Mouse (Mus musculus) lung, embryonic 14.5 days (tissue): ENCODE results near the gene Tbc1d22b. TPM values are rescaled to one million over a fixed set of nuclear protein-coding genes. Genes with fewer than 3 reads are reported as not detected.

ENCODE experiments used
- ATAC-seq: fragments of 200-750 bp; cut with Nextera tagmentation; 2 replicates; pipeline ENCODE4 v1.8.0; 2017; ENCODE audit warnings: mild to moderate bottlenecking, moderate TSS enrichment, moderate library complexity; ENCODE audit not compliant: insufficient read depth
- DNase-seq: peaks from one replicate; pipeline ENCODE4 v3.0.0-alpha.2; 2015
- H3K27ac ChIP-seq: fragments of 300-500 bp; sonication (generic); 2 replicates; pipeline ENCODE4 v1.5.1; 2014; ENCODE audit warnings: low read depth, mild to moderate bottlenecking, moderate library complexity
- H3K27me3 ChIP-seq: fragments of 300-500 bp; sonication (generic); 2 replicates; pipeline ENCODE4 v1.6.1; 2014; ENCODE audit warnings: low read length, control low read depth; ENCODE audit not compliant: insufficient read depth
- H3K36me3 ChIP-seq: fragments of 300-500 bp; sonication (generic); 2 replicates; pipeline ENCODE4 v1.6.1; 2014; ENCODE audit warnings: control low read depth; ENCODE audit not compliant: insufficient read depth
- H3K4me1 ChIP-seq: fragments of 300-500 bp; sonication (generic); 2 replicates; pipeline ENCODE4 v1.6.1; 2014; ENCODE audit warnings: antibody characterized with exemption, control low read depth; ENCODE audit not compliant: insufficient read depth
- H3K4me2 ChIP-seq: fragments of 300-500 bp; sonication (generic); 2 replicates; pipeline ENCODE4 v1.6.1; 2014; ENCODE audit warnings: mild to moderate bottlenecking
- H3K4me3 ChIP-seq: fragments of 300-500 bp; sonication (generic); 2 replicates; pipeline ENCODE4 v1.5.1; 2014; ENCODE audit warnings: low read depth, low read length
- H3K9ac ChIP-seq: fragments of 300-500 bp; sonication (generic); 2 replicates; pipeline ENCODE4 v1.6.1; 2014
- H3K9me3 ChIP-seq: fragments of 300-500 bp; sonication (generic); 2 replicates; pipeline ENCODE4 v1.6.1; 2016; ENCODE audit warnings: low read depth, low read length, control low read depth
- CTCF ChIP-seq: IDR thresholded peaks from 2 replicates; pipeline ENCODE4 v1.5.1; 2016; ENCODE audit warnings: antibody characterized with exemption, low read depth
- WGBS: fragments of 180-500 bp; shearing (Covaris S2); extraction: QIAGEN DNeasy Blood & Tissue Kit; methylation state at CpG from one replicate; pipeline ENCODE4 v1.1.7; 2014; 5-methylcytosine and 5-hydroxymethylcytosine counted together
- polyA plus RNA-seq: library from polyadenylated mRNA; unstranded; fragments of >200 nt; fragmentation: Nextera tagmentation; extraction: Ambion mirVana; gene quantifications from 2 replicates; pipeline ENCODE4 v1.2.1, GENCODE M21; 2014

Gene Tbc1d22b
- polyA plus RNA-seq, 1 experiment from 2014 or later = 17.4 TPM

GRCm38 (mm10) chr17:29541419-29541818 is 8.2 kb upstream of the Tbc1d22b start:
- no peak for TF ChIP-seq CTCF
- Histone ChIP-seq H3K4me2 (no peak overlapping the region), H3K9ac (no peak overlapping the region), H3K9me3 (no peaks in the 10 kb centered on the region), H3K27ac (peak overlapping the region; percentile 52; the same call in 1 of the 2 replicates), H3K4me3 (no peak overlapping the region), H3K36me3 (no peaks in the 10 kb centered on the region), H3K4me1 (no peaks in the 10 kb centered on the region), H3K27me3 (no peaks in the 10 kb centered on the region)
- peak; percentile 92 for DNase-seq
- WGBS = 34% methylated on average over 14 of the region's 14 CpGs
- peak; percentile 88 for ATAC-seq

GRCm38 (mm10) chr17:29542831-29543690 is 6.5 kb upstream of the Tbc1d22b start:
- no peaks in the 10 kb centered on the region for H3K4me1 ChIP-seq
- no peak overlapping the region for H3K9ac ChIP-seq
- no peaks in the 10 kb centered on the region for H3K36me3 ChIP-seq
- ATAC-seq = no peak
- H3K27ac ChIP-seq = no peak overlapping the region
- 82% methylated on average over 19 of the region's 19 CpGs for WGBS
- no peak overlapping the region for H3K4me2 ChIP-seq
- DNase-seq = no peak
- H3K4me3 ChIP-seq = no peak overlapping the region
- H3K27me3 ChIP-seq = no peaks in the 10 kb centered on the region
- TF ChIP-seq CTCF = no peak
- H3K9me3 ChIP-seq = no peaks in the 10 kb centered on the region

GRCm38 (mm10) chr17:29544064-29544463 is 5.5 kb upstream of the Tbc1d22b start:
- DNase-seq = no peak
- Histone ChIP-seq H3K9me3 (no peaks in the 10 kb centered on the region), H3K27me3 (no peaks in the 10 kb centered on the region), H3K4me3 (no peak overlapping the region), H3K36me3 (no peaks in the 10 kb centered on the region), H3K4me2 (no peak overlapping the region), H3K27ac (no peak overlapping the region), H3K9ac (no peak overlapping the region), H3K4me1 (no peaks in the 10 kb centered on the region)
- 62% methylated on average over 2 of the region's 2 CpGs for WGBS
- TF ChIP-seq CTCF = 0 out of 2 replicates have a peak, but pooled peaks have one; percentile 8
- ATAC-seq = no peak

- WGBS = 88% methylated on average over 5 of the region's 5 CpGs
Measured at GRCm38 (mm10) chr17:29545241-29545640, 4.3 kb upstream of the Tbc1d22b start.

GRCm38 (mm10) chr17:29548494-29548893 is 1.1 kb upstream of the Tbc1d22b start:
- H3K27ac ChIP-seq = no peak overlapping the region
- no peaks in the 10 kb centered on the region for H3K27me3 ChIP-seq
- H3K4me3 ChIP-seq = no peak overlapping the region
- peaks cover 10% of the 10 kb centered on the region for H3K4me1 ChIP-seq
- no peak overlapping the region for H3K9ac ChIP-seq
- 59% methylated on average over 3 of the region's 3 CpGs for WGBS
- H3K4me2 ChIP-seq = no peak overlapping the region
- H3K9me3 ChIP-seq = no peaks in the 10 kb centered on the region
- H3K36me3 ChIP-seq = no peaks in the 10 kb centered on the region
- DNase-seq (no peak), ATAC-seq (no peak)
- no peak for TF ChIP-seq CTCF

More at GRCm38 (mm10) chr17:29545241-29545640, 4.3 kb upstream of the Tbc1d22b start:
- H3K4me1 ChIP-seq = peaks cover under 1% of the 10 kb centered on the region; the same call in 1 of the 2 replicates
- H3K27ac ChIP-seq = no peak overlapping the region
- no peak overlapping the region for H3K9ac ChIP-seq
- no peak for TF ChIP-seq CTCF
- no peaks in the 10 kb centered on the region for H3K36me3 ChIP-seq
- ATAC-seq (no peak), DNase-seq (no peak)
- no peak overlapping the region for H3K4me2 ChIP-seq
- H3K4me3 ChIP-seq = no peak overlapping the region
- H3K27me3 ChIP-seq = no peaks in the 10 kb centered on the region
- no peaks in the 10 kb centered on the region for H3K9me3 ChIP-seq

DNA sequence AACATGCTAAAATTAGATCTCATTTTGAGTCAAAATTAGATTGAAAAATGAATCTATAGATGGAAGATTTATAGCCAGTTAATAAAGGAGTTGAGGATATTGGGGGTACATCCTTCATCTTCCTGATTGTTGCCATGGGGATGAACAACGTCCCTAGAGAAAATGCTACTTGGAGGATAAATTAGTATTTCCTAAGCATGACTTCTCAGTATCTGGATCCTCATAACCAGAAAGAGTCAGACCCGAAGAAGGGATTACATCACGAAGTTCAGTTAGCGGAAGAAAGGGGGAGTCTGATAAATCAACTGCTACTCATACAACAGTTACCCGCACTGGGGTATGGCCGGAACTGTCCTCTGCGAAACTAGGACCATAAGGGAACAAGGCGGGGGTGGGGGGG is 591 bp upstream of the Tbc1d22b start:
- H3K27ac ChIP-seq = no peak overlapping the region
- ATAC-seq = no peak

DNA sequence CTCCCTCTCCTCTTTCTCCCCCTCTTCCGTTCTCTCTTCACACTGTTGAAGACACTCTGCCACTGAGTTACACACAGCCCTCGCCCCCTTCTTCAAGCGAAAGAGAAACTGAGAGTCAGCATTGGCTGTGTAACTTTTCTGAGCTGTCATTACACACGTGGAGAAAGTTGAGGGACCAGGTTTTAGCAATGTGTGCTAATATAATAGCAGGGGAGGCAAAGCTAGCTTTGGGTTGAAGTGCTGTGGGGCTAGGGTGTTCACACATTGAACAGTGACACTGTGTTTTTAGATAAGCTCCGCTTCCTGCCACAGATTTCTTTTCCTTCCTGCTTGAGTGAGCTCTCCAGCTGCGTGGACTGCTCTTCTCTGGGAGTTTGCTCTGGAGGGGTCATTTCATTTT is 1.4 kb downstream of the Tbc1d22b start:
- ATAC-seq = no peak
- no peaks in the 10 kb centered on the region for H3K27me3 ChIP-seq
- no peaks in the 10 kb centered on the region for H3K36me3 ChIP-seq
- TF ChIP-seq CTCF = no peak
- H3K27ac ChIP-seq = no peak overlapping the region
- H3K4me1 ChIP-seq = peaks cover 10% of the 10 kb centered on the region
- no peak overlapping the region for H3K9ac ChIP-seq
- H3K4me3 ChIP-seq = no peak overlapping the region
- H3K4me2 ChIP-seq = peak overlapping the region; percentile 87
- 39% methylated on average over 6 of the region's 6 CpGs for WGBS
- no peaks in the 10 kb centered on the region for H3K9me3 ChIP-seq
- peak; percentile 30 for DNase-seq

More for the DNA sequence above, 591 bp upstream of the Tbc1d22b start:
- Histone ChIP-seq H3K27me3 (no peaks in the 10 kb centered on the region), H3K4me1 (peaks cover 10% of the 10 kb centered on the region), H3K36me3 (no peaks in the 10 kb centered on the region), H3K9ac (no peak overlapping the region), H3K4me2 (peak overlapping the region; percentile 87), H3K9me3 (no peaks in the 10 kb centered on the region), H3K4me3 (peak overlapping the region; percentile 94)
- TF ChIP-seq CTCF = peak; percentile 7; the same call in 1 of the 2 replicates
- WGBS = 42% methylated on average over 8 of the region's 8 CpGs
- DNase-seq = peak; percentile 16
